Mouse (Mus musculus) embryonic fibroblast, embryonic 13.5 days (primary cell): ENCODE results near the gene Pcbp3. TPM values are rescaled to one million over a fixed set of nuclear protein-coding genes. Genes with fewer than 3 reads are reported as not detected.
A peak's percentile ranks its signal among the peaks of the same experiment; 100 is the strongest.
"Not testable (repeated sequence)": the region's sequence is repeated elsewhere in the genome, so short reads cannot be mapped to it uniquely, and the experiment has no call there.

Experiments
- H3K27ac ChIP-seq: 2 replicates; pipeline ENCODE4 v1.5.1; 2012; ENCODE audit warnings: low read length, control low read depth, inconsistent platforms; ENCODE audit not compliant: insufficient read depth
- H3K4me1 ChIP-seq: 2 replicates; pipeline ENCODE4 v1.6.1; 2011; ENCODE audit warnings: low read length; ENCODE audit not compliant: control insufficient read depth, insufficient read depth
- H3K4me3 ChIP-seq: 2 replicates; pipeline ENCODE4 v1.5.1; 2011; ENCODE audit warnings: mild to moderate bottlenecking, control low read depth, low read length; ENCODE audit not compliant: insufficient read depth
- CTCF ChIP-seq: IDR thresholded peaks from 2 replicates; pipeline ENCODE4 v1.5.1; 2011; ENCODE audit warnings: mild to moderate bottlenecking, control low read depth, low read length, moderate library complexity, borderline replicate concordance; ENCODE audit not compliant: insufficient read depth
- POLR2A ChIP-seq: IDR thresholded peaks from 2 replicates; pipeline ENCODE4 v1.6.1; 2011; ENCODE audit warnings: low read depth, mild to moderate bottlenecking, control low read depth, low read length, moderate library complexity
- polyA plus RNA-seq: library from polyadenylated mRNA; stranded (reverse); fragments of >200 nt; gene quantifications from 2 replicates; pipeline ENCODE4 v1.2.4, GENCODE M21; 2011; ENCODE audit warnings: low read depth; ENCODE audit not compliant: missing spikeins, insufficient read length

Gene Pcbp3
- polyA plus RNA-seq, 1 experiment, result 12.0 TPM

DNA sequence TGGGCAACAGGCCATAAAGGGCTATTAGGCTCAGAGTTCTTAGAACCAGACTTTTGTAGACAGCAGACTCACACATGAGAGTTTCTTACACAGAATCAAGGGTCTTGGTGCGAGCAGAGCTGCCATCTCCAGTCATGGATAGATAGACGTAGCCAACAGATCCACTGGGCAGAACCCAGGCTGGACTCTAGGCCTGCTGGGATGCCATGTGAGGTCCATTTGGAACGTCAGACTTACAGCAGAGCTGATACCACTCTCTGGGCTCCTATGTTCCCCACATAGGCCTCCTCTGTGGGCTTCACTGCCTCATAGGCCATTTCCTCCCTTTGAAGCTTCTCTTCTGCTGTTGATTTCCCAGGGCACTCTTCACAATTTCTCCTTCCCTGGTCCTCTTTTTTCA is 208.0 kb downstream of the Pcbp3 start:
- TF ChIP-seq POLR2A (no peak), CTCF (no peak)
- Histone ChIP-seq H3K27ac (no peak overlapping the region), H3K4me1 (no peaks in the 10 kb centered on the region), H3K4me3 (no peak overlapping the region)

DNA sequence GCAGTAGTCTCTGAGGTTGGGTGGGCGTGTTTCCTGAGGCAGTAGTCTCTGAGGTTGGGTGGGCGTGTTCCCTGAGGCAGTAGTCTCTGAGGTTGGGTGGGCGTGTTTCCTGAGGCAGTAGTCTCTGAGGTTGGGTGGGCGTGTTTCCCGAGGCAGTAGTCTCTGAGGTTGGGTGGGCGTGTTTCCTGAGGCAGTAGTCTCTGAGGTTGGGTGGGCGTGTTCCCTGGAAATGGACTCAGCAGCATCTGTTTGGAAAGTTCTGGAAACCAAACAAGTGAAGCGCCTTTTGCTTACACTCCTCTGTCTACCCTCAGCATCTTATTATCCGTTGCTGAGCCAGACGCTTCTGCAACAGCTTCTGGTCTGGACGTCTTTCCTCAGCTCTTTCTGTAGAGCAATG is 217.4 kb downstream of the Pcbp3 start:
- H3K4me3 ChIP-seq, H3K27ac ChIP-seq, H3K4me1 ChIP-seq: not testable (repeated sequence)

DNA sequence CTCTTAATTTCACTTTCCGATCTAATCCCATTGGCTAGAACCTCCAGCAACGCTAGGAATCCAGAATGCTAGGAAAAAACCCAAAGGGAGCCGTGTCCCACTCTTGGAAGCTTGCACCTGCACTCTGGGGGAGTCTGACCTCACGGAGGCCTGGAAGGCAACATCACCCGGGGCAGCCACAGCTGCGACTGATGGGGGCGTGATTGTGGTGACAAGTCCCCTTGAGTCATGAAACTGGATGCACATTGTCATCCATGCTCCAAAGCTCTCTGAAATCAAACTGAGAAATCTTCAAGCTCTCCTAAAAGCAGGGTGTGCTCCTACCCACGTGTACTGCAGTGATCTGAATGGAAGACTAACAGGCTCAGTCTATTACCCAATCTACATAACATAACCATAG is 224.9 kb downstream of the Pcbp3 start:
- Histone ChIP-seq H3K4me3 (no peak overlapping the region), H3K27ac (no peak overlapping the region), H3K4me1 (peaks cover 14% of the 10 kb centered on the region)
- TF ChIP-seq POLR2A (no peak), CTCF (no peak)

DNA sequence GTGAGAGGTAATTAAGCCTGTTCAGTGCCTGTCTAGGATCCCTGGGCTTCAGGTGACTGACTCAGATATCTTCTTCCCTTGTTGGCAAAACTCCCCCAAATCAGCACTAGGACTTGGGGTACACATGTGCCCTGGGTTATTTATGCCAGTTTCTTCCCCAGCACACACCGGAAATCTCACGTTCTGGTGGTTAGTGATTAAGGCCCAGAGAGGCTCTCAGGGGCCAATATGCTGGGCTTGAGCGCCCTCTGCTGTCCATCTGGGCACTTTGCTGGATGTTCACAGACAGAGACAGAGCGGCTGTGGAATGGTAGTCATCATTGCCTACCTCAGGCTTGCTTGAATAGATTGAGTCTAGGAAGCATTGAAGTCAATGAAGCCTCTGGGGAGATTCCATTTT is 226.7 kb downstream of the Pcbp3 start:
- Histone ChIP-seq H3K4me1 (peaks cover 25% of the 10 kb centered on the region), H3K27ac (no peak overlapping the region), H3K4me3 (no peak overlapping the region)
- no peak for TF ChIP-seq POLR2A
- TF ChIP-seq CTCF, result peak; percentile 82

DNA sequence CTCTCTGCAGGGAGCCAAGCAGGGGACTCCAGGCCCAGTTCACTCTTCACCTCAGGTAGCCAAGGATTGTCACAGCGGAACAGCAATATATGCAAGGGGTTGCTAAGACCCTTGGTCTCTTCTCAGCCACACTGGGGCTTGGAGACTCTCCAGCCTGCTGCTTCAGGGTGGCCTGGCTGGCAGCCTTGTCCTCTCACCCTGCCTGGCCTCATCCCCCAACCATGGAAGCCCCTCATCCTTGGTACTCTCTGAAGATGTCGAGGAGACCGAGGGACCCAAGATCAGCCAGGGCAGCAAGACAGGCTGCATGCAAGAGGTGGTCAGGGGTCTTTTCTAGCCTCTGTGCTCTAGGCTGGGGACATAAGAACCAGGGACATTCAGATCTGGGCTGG is 228.0 kb downstream of the Pcbp3 start:
- no peak for TF ChIP-seq CTCF
- no peak for TF ChIP-seq POLR2A
- Histone ChIP-seq H3K4me1 (peaks cover 29% of the 10 kb centered on the region), H3K27ac (peak overlapping the region; percentile 70), H3K4me3 (no peak overlapping the region)

DNA sequence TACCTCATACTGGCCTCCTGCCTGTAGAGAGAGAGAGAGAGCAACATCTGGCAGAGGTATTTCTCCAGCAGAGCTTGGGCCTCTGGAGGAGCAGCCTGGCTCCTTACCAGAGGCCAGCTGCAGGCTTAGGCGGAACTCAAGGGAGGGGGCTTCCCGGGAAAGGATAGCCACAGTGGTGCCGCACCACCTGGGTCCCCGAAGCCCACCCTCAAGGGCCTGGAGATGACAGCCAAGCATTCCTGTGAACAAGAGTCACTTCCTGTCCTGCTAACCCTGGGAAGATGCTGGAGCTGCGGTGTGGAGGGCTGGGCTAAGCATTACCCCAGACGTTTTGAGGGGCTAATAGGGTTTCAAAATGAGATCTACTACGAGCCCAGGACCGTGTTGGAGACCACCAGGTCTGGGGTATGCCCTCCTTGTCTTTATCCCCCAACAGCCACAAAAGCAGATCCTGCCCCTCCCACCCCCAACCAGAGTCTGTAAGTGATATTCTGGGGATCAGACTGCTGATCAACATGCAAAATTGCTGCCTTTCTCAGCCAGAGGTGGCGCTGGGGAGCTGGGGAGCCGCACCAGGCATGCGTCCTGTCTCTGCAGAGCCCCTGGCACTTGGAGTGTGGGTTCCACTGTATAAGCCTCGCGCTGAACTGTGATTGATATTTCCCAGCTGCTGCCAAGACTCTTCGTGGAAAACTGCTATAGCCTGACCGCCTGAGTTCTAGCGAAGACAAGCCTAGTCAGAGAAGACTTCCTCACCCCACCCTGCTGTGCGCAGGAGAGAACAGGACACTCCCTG is 228.6 kb downstream of the Pcbp3 start:
- H3K4me3 ChIP-seq, result no peak overlapping the region
- TF ChIP-seq CTCF (peak; percentile 75; the same call in 1 of the 2 replicates), POLR2A (peak; percentile 47)
- peak overlapping the region; percentile 70 for H3K27ac ChIP-seq
- H3K4me1 ChIP-seq, result peaks cover 29% of the 10 kb centered on the region

DNA sequence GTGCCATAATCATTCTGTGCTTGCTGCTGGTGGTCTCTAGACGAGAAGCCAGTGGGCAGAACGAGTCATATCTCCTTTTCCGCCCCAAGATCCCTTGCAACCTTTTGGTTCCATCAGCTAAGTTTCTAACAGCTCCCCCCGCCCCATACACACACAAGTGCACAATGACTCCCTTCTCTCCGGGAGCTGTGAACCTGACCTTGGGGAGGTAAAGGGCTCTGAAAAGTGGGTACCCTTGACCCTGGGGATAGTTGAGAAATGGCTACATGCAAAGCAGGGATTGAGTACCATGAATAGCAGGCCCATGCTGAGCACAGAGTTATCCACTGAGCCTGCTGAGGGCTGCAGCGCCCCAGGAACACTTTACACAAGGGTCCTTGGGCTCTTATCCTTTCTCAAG is 229.3 kb downstream of the Pcbp3 start:
- Histone ChIP-seq H3K27ac (peak overlapping the region; percentile 70), H3K4me3 (no peak overlapping the region), H3K4me1 (peaks cover 29% of the 10 kb centered on the region)

DNA sequence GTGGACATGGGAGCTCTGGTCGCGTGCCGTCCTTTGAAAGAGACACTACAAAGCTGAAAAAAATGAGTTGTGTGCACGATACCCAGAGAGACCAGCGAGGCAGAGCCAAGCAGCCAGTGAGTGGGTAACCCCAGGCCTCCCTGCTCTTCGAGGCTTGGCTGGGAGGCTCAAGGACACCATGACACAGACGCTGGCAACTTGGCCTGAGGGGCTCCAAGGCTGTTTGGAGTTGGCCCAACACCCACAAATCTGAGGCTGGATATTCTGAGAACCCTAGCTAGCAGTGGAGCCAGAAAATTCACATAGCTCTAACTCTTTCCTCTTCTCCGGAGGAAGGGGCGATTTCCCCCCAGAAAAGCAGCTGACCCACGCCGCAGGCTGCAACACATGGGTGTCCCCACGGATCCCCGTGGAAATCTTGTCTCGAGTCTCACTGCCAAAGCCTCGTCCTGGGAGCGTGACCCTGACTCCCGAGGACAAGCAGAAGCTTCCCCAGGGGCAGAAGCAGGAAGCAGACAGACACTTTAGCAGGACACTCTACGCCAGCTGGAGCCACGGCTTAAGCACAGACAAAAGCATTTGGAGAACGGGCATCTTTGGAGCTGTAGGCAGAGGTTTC is 230.0 kb downstream of the Pcbp3 start:
- Histone ChIP-seq H3K4me3 (no peak overlapping the region), H3K4me1 (peaks cover 31% of the 10 kb centered on the region), H3K27ac (peak overlapping the region; percentile 70; the same call in 1 of the 2 replicates)
- no peak for TF ChIP-seq CTCF
- no peak for TF ChIP-seq POLR2A

More for the DNA sequence above, 229.3 kb downstream of the Pcbp3 start:
- TF ChIP-seq POLR2A, result no peak
- no peak for TF ChIP-seq CTCF

DNA sequence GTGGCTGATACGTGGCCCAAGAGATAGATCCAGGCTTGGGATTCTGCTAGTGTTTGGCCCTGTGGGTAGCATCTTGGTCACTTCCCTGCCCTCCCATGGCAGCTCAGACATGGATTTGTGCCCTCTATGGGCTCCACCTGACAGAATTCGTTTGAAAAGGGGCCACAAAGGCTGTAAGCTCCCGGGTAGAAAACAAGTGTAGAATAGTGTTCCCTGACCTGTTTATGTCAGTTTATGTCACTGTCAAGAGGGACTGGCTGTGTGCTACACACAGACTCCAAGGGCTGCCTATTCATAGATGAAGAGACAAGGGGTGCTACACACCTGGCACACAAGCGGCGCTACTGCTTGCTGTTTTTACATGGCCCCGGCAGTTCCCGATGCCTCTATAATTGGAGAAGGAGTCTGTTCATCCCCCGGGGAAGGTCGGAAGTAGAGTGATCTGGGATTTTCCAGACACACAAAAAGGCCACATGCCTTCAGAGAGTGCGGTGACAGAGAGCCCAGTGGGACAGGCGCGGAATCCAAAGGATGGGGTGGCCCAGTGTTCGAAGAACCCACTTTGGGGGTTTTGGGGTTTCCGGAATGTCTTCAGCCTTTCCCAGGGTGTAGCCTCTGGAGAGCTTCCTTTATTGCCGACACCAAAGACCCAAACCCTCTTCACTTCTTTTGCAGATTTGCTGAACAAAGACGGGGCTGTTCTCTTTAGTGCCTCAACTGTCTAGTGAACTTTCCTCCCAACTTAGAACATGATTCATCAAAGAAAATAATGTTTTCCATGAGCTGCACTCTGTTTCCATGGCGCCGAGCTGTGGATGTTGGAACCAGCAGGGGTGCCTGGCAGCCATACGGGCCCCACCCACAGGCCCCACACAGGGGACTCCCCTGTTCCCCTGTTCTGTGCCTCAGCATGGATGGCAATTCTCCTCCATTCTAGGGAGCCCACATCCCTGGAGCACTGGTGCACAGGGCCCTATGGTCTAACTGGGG is 231.8 kb downstream of the Pcbp3 start:
- no peak for TF ChIP-seq CTCF
- no peak; the same call in 1 of the 2 replicates for TF ChIP-seq POLR2A
- H3K27ac ChIP-seq, result peak overlapping the region; percentile 76

More for the DNA sequence above, 231.8 kb downstream of the Pcbp3 start:
- Histone ChIP-seq H3K4me1 (peaks cover 33% of the 10 kb centered on the region), H3K4me3 (no peak overlapping the region)
